Mouse (Mus musculus): ENCODE measurements around the gene Fgfr2. TPM values are rescaled to one million over a fixed set of nuclear protein-coding genes. Genes with fewer than 3 reads are reported as not detected.
A peak's percentile ranks its signal among the peaks of the same experiment; 100 is the strongest.

The Fgfr2 gene
- polyA plus RNA-seq, 1 experiment from 2014 or later, result 20.3 TPM

- no peaks in the 10 kb centered on the region for H3K36me3 ChIP-seq (ENCODE audit: control insufficient read depth, insufficient read depth)
- H3K27ac ChIP-seq (ENCODE audit: low read length), result no peak overlapping the region
- H3K9me3 ChIP-seq (replicated peaks; ENCODE audit: control insufficient read depth, low read length), result no peaks in the 10 kb centered on the region
- WGBS, result 7% methylated on average over 16 of the region's 16 CpGs
- peak overlapping the region; percentile 65 for H3K4me3 ChIP-seq (ENCODE audit: low read length)
- H3K4me2 ChIP-seq (ENCODE audit: low read depth, low read length), result peak overlapping the region; percentile 84
- peaks cover 13% of the 10 kb centered on the region for H3K27me3 ChIP-seq (ENCODE audit: control insufficient read depth, insufficient read depth, low read length)
- 0 out of 2 replicates have a peak, but pooled peaks have one; percentile 6 for ATAC-seq (replicated peaks; ENCODE audit: extremely low read depth, insufficient read depth, low FRiP score)
- peak overlapping the region; percentile 71 for H3K9ac ChIP-seq (ENCODE audit: low read length)
- H3K4me1 ChIP-seq (ENCODE audit: control insufficient read depth, insufficient read depth, low read length), result peaks cover 16% of the 10 kb centered on the region
Observed at GRCm38 (mm10) chr7:130935421-130935792, 2187.7 kb downstream of the Fgfr2 start.

GRCm38 (mm10) chr7:130934654-130935053 lies 2188.5 kb downstream of the Fgfr2 start:
- no peak overlapping the region for H3K27ac ChIP-seq (ENCODE audit: low read length)
- peaks cover 11% of the 10 kb centered on the region for H3K4me1 ChIP-seq (ENCODE audit: control insufficient read depth, insufficient read depth, low read length)
- peaks cover 13% of the 10 kb centered on the region for H3K27me3 ChIP-seq (ENCODE audit: control insufficient read depth, insufficient read depth, low read length)
- no peak overlapping the region for H3K9ac ChIP-seq (ENCODE audit: low read length)
- H3K4me3 ChIP-seq (ENCODE audit: low read length), result no peak overlapping the region
- no peak overlapping the region for H3K4me2 ChIP-seq (ENCODE audit: low read depth, low read length)
- 84% methylated on average over 4 of the region's 4 CpGs for WGBS
- ATAC-seq (replicated peaks; ENCODE audit: extremely low read depth, insufficient read depth, low FRiP score), result no peak
- no peaks in the 10 kb centered on the region for H3K9me3 ChIP-seq (replicated peaks; ENCODE audit: control insufficient read depth, low read length)
- H3K36me3 ChIP-seq (ENCODE audit: control insufficient read depth, insufficient read depth), result no peaks in the 10 kb centered on the region

GRCm38 (mm10) chr7:130932921-130933320 lies 2190.2 kb downstream of the Fgfr2 start:
- Histone ChIP-seq H3K4me1 (ENCODE audit: control insufficient read depth, insufficient read depth, low read length) (peaks cover 9% of the 10 kb centered on the region), H3K4me2 (ENCODE audit: low read depth, low read length) (no peak overlapping the region), H3K4me3 (ENCODE audit: low read length) (no peak overlapping the region), H3K27ac (ENCODE audit: low read length) (no peak overlapping the region), H3K27me3 (ENCODE audit: control insufficient read depth, insufficient read depth, low read length) (peaks cover 11% of the 10 kb centered on the region), H3K9me3 (replicated peaks; ENCODE audit: control insufficient read depth, low read length) (no peaks in the 10 kb centered on the region), H3K36me3 (ENCODE audit: control insufficient read depth, insufficient read depth) (no peaks in the 10 kb centered on the region), H3K9ac (ENCODE audit: low read length) (no peak overlapping the region)
- no peak for ATAC-seq (replicated peaks; ENCODE audit: extremely low read depth, insufficient read depth, low FRiP score)
- WGBS, result 87% methylated on average over 9 of the region's 9 CpGs

GRCm38 (mm10) chr7:130930401-130930800 lies 2192.7 kb downstream of the Fgfr2 start:
- H3K9ac ChIP-seq (ENCODE audit: low read length), result no peak overlapping the region
- no peak overlapping the region for H3K27ac ChIP-seq (ENCODE audit: low read length)
- no peak for ATAC-seq (replicated peaks; ENCODE audit: extremely low read depth, insufficient read depth, low FRiP score)
- H3K4me3 ChIP-seq (ENCODE audit: low read length), result no peak overlapping the region
- no peaks in the 10 kb centered on the region for H3K36me3 ChIP-seq (ENCODE audit: control insufficient read depth, insufficient read depth)
- 65% methylated on average over 3 of the region's 3 CpGs for WGBS
- no peaks in the 10 kb centered on the region for H3K9me3 ChIP-seq (replicated peaks; ENCODE audit: control insufficient read depth, low read length)
- H3K4me2 ChIP-seq (ENCODE audit: low read depth, low read length), result no peak overlapping the region
- peaks cover 11% of the 10 kb centered on the region for H3K27me3 ChIP-seq (ENCODE audit: control insufficient read depth, insufficient read depth, low read length)
- H3K4me1 ChIP-seq (ENCODE audit: control insufficient read depth, insufficient read depth, low read length), result peaks cover 2% of the 10 kb centered on the region; the same call in 1 of the 2 replicates

GRCm38 (mm10) chr7:130922981-130923731 lies 2200.0 kb downstream of the Fgfr2 start:
- Histone ChIP-seq H3K4me3 (ENCODE audit: low read length) (no peak overlapping the region), H3K27me3 (ENCODE audit: control insufficient read depth, insufficient read depth, low read length) (no peaks in the 10 kb centered on the region), H3K9ac (ENCODE audit: low read length) (no peak overlapping the region), H3K4me1 (ENCODE audit: control insufficient read depth, insufficient read depth, low read length) (no peaks in the 10 kb centered on the region), H3K9me3 (replicated peaks; ENCODE audit: control insufficient read depth, low read length) (no peaks in the 10 kb centered on the region), H3K4me2 (ENCODE audit: low read depth, low read length) (no peak overlapping the region), H3K36me3 (ENCODE audit: control insufficient read depth, insufficient read depth) (no peaks in the 10 kb centered on the region), H3K27ac (ENCODE audit: low read length) (peak overlapping the region; percentile 48)
- ATAC-seq (replicated peaks; ENCODE audit: extremely low read depth, insufficient read depth, low FRiP score), result no peak; the same call in 1 of the 2 replicates
- WGBS, result 62% methylated on average over 13 of the region's 13 CpGs

GRCm38 (mm10) chr7:130918260-130918659 lies 2204.9 kb downstream of the Fgfr2 start:
- H3K27me3 ChIP-seq (ENCODE audit: control insufficient read depth, insufficient read depth, low read length), result no peaks in the 10 kb centered on the region
- H3K9ac ChIP-seq (ENCODE audit: low read length), result no peak overlapping the region
- H3K9me3 ChIP-seq (replicated peaks; ENCODE audit: control insufficient read depth, low read length), result no peaks in the 10 kb centered on the region
- H3K4me1 ChIP-seq (ENCODE audit: control insufficient read depth, insufficient read depth, low read length), result no peaks in the 10 kb centered on the region
- H3K27ac ChIP-seq (ENCODE audit: low read length), result no peak overlapping the region
- H3K36me3 ChIP-seq (ENCODE audit: control insufficient read depth, insufficient read depth), result peaks cover 3% of the 10 kb centered on the region
- H3K4me2 ChIP-seq (ENCODE audit: low read depth, low read length), result no peak overlapping the region
- no peak overlapping the region for H3K4me3 ChIP-seq (ENCODE audit: low read length)
- 63% methylated on average over 2 of the region's 2 CpGs for WGBS
- no peak for ATAC-seq (replicated peaks; ENCODE audit: extremely low read depth, insufficient read depth, low FRiP score)

- ATAC-seq (replicated peaks; ENCODE audit: extremely low read depth, insufficient read depth, low FRiP score), result no peak
- Histone ChIP-seq H3K27ac (ENCODE audit: low read length) (no peak overlapping the region), H3K4me2 (ENCODE audit: low read depth, low read length) (no peak overlapping the region), H3K4me3 (ENCODE audit: low read length) (no peak overlapping the region), H3K4me1 (ENCODE audit: control insufficient read depth, insufficient read depth, low read length) (no peaks in the 10 kb centered on the region), H3K36me3 (ENCODE audit: control insufficient read depth, insufficient read depth) (peaks cover 16% of the 10 kb centered on the region), H3K9ac (ENCODE audit: low read length) (no peak overlapping the region), H3K27me3 (ENCODE audit: control insufficient read depth, insufficient read depth, low read length) (no peaks in the 10 kb centered on the region), H3K9me3 (replicated peaks; ENCODE audit: control insufficient read depth, low read length) (no peaks in the 10 kb centered on the region)
- WGBS, result 44% methylated on average over 5 of the region's 5 CpGs
Observed at GRCm38 (mm10) chr7:130914693-130915363, 2208.3 kb downstream of the Fgfr2 start.

GRCm38 (mm10) chr7:130910841-130911240 lies 2212.3 kb downstream of the Fgfr2 start:
- ATAC-seq (replicated peaks; ENCODE audit: extremely low read depth, insufficient read depth, low FRiP score), result no peak
- Histone ChIP-seq H3K9ac (ENCODE audit: low read length) (no peak overlapping the region), H3K4me1 (ENCODE audit: control insufficient read depth, insufficient read depth, low read length) (no peaks in the 10 kb centered on the region), H3K27me3 (ENCODE audit: control insufficient read depth, insufficient read depth, low read length) (no peaks in the 10 kb centered on the region), H3K27ac (ENCODE audit: low read length) (no peak overlapping the region), H3K36me3 (ENCODE audit: control insufficient read depth, insufficient read depth) (peaks cover 27% of the 10 kb centered on the region), H3K4me2 (ENCODE audit: low read depth, low read length) (no peak overlapping the region), H3K4me3 (ENCODE audit: low read length) (no peak overlapping the region), H3K9me3 (replicated peaks; ENCODE audit: control insufficient read depth, low read length) (no peaks in the 10 kb centered on the region)
- WGBS, result 83% methylated on average over 14 of the region's 14 CpGs
